Mouse (Mus musculus) lung, embryonic 16.5 days (tissue): ENCODE data around the gene Ttyh2. TPM values are rescaled to one million over a fixed set of nuclear protein-coding genes. Genes with fewer than 3 reads are reported as not detected.
"Not testable (repeated sequence)": the region's sequence is repeated elsewhere in the genome, so short reads cannot be mapped to it uniquely, and the experiment has no call there.

Source experiments
- ATAC-seq: fragments of 200-750 bp; cut with Nextera tagmentation; 2 replicates; pipeline ENCODE4 v1.8.0; 2017; ENCODE audit warnings: low read depth, mild to moderate bottlenecking, moderate library complexity
- H3K27ac ChIP-seq: fragments of 300-500 bp; sonication (generic); 2 replicates; pipeline ENCODE4 v1.5.1; 2014; ENCODE audit warnings: mild to moderate bottlenecking, control low read depth, low read length
- H3K27me3 ChIP-seq: fragments of 300-500 bp; sonication (generic); 2 replicates; pipeline ENCODE4 v1.6.1; 2014; ENCODE audit warnings: low read depth, low read length, mixed read lengths; ENCODE audit not compliant: control insufficient read depth, insufficient read depth
- H3K36me3 ChIP-seq: fragments of 300-500 bp; sonication (generic); 2 replicates; pipeline ENCODE4 v1.6.1; 2014; ENCODE audit warnings: low read length; ENCODE audit not compliant: control insufficient read depth, insufficient read depth
- H3K4me1 ChIP-seq: fragments of 300-500 bp; sonication (generic); replicated peaks from 2 replicates; pipeline ENCODE4 v1.6.1; 2014; ENCODE audit warnings: low read length, mixed read lengths; ENCODE audit not compliant: control insufficient read depth, insufficient read depth
- H3K4me2 ChIP-seq: fragments of 300-500 bp; sonication (generic); 2 replicates; pipeline ENCODE4 v1.6.1; 2014; ENCODE audit warnings: low read depth, low read length, control low read depth
- H3K4me3 ChIP-seq: fragments of 300-500 bp; sonication (generic); 2 replicates; pipeline ENCODE4 v1.5.1; 2014; ENCODE audit warnings: mild to moderate bottlenecking, low read length, control low read depth
- H3K9ac ChIP-seq: fragments of 300-500 bp; sonication (generic); 2 replicates; pipeline ENCODE4 v1.6.1; 2014; ENCODE audit warnings: low read length, control low read depth
- H3K9me3 ChIP-seq: fragments of 300-500 bp; sonication (generic); 2 replicates; pipeline ENCODE4 v1.6.1; 2016; ENCODE audit warnings: low read length; ENCODE audit not compliant: control insufficient read depth
- WGBS: fragments of 180-500 bp; shearing (Covaris S2); extraction: QIAGEN DNeasy Blood & Tissue Kit; methylation state at CpG from one replicate; pipeline ENCODE4 v1.1.7; 2014; 5-methylcytosine and 5-hydroxymethylcytosine counted together
- polyA plus RNA-seq: library from polyadenylated mRNA; unstranded; fragments of >200 nt; fragmentation: Nextera tagmentation; extraction: Ambion mirVana; gene quantifications from 2 replicates; pipeline ENCODE4 v1.2.1, GENCODE M21; 2015

Ttyh2 gene
- polyA plus RNA-seq, 1 experiment from 2014 or later, result 13.7 TPM

DNA sequence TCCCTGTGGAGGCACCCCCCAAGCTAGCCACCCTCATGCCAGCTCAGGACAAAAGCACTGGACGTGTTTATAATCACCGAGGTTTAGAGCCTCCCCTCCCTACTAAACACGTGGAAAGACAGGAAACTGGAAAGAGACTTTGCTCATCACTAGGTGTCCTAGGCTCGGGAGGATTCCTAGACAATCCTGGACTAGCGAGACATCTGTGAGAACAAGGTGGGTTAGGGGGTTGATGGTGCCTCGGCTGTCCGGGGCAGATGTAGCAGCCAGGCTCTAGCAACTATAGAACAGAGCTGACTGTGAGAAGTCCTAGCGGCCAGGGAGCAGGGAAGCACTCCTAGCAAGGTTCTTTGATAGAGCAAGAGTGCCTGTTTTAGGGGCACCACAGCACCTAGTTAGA is 1.1 kb upstream of the Ttyh2 start:
- Histone ChIP-seq H3K9ac (no peak overlapping the region), H3K36me3 (peaks cover 29% of the 10 kb centered on the region), H3K4me3 (no peak overlapping the region), H3K4me2 (no peak overlapping the region), H3K27me3 (no peaks in the 10 kb centered on the region; the same call in 1 of the 2 replicates), H3K9me3 (no peaks in the 10 kb centered on the region), H3K4me1 (peaks cover 23% of the 10 kb centered on the region), H3K27ac (no peak overlapping the region)
- ATAC-seq, result no peak
- WGBS, result 44% methylated on average over 8 of the region's 8 CpGs

DNA sequence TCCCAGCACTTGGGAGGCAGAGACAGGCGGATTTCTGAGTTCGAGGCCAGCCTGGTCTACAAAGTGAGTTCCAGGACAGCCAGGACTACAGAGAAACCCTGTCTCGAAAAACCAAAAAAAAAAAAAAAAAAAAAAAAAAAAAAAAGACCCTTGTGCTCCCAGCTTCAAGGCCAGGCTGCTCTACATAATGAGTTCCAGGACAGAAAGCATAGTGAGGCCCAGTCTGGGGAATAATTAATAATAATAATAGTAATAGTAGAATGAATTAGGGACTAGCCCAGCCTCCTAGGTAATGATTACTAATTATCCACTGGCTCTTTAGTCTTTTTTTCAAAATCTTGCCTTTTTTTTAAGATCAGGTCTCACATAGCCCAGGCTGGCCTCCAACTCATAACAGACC is 435 bp upstream of the Ttyh2 start:
- Histone ChIP-seq H3K4me3 (peak overlapping the region; percentile 71), H3K4me1 (peaks cover 25% of the 10 kb centered on the region), H3K36me3 (peaks cover 29% of the 10 kb centered on the region), H3K4me2 (peak overlapping the region; percentile 98)
- not testable (repeated sequence) for ATAC-seq, H3K9me3 ChIP-seq, H3K9ac ChIP-seq, H3K27ac ChIP-seq, H3K27me3 ChIP-seq
- WGBS, result 92% methylated on average over 2 of the region's 3 CpGs

DNA sequence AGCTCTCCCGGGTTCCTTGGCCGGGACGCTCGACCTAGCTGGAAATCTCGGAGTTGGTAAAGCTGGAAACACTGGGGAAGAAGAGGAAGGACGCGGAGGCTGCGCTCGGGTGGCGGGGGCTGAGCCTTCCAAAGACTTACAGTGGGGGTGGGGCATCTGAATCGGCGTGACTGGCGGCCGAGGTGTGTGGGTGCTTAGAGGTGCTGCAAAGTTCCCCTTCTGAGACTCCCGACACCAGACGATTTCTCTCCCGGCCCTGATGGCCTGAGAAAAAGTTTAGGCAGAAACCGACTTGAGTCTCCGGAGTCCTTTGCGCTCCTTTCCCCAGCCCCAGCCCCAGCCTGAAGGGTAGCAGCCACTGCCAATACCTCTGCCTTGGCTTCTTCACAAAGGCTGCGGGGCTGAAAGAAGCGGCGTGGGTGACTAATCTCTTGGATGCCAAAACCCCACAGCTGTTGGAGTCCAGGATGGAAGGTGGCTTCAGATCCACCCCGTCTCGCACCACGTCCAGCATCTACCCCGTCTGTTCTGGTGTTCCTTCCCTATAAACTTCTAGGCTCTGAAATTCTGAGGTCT is 683 bp downstream of the Ttyh2 start:
- peaks cover 21% of the 10 kb centered on the region for H3K4me1 ChIP-seq
- 5% methylated on average over 27 of the region's 27 CpGs for WGBS
- no peaks in the 10 kb centered on the region; the same call in 1 of the 2 replicates for H3K27me3 ChIP-seq
- H3K36me3 ChIP-seq, result peaks cover 23% of the 10 kb centered on the region
- no peaks in the 10 kb centered on the region for H3K9me3 ChIP-seq
- peak overlapping the region; percentile 71 for H3K4me3 ChIP-seq
- peak overlapping the region; percentile 79 for H3K9ac ChIP-seq
- ATAC-seq, result peak; percentile 17; the same call in 1 of the 2 replicates
- H3K4me2 ChIP-seq, result peak overlapping the region; percentile 98
- H3K27ac ChIP-seq, result peak overlapping the region; percentile 46

DNA sequence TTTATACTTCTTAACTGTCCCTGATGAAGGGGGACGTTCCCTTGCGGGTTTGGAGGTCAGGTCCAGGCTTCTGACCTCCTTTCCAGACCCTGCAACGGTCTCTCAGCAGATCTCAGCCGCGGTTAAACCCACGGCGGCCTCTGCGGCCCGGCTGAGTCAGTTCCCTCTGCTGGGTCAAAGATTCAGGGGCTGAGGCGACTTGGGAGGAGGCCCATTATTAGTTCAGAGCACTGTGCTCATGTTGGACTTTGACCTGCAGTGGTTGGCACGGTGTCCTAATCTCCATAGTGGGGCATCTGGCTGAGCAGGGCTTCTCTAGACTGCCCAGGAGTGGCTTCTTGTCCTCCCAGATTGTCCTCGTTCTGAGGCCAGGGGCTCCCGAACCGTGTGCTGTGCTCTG is 1.2 kb downstream of the Ttyh2 start:
- Histone ChIP-seq H3K9ac (peak overlapping the region; percentile 79), H3K4me2 (peak overlapping the region; percentile 98), H3K36me3 (peaks cover 18% of the 10 kb centered on the region), H3K4me3 (peak overlapping the region; percentile 71), H3K4me1 (peaks cover 21% of the 10 kb centered on the region), H3K27ac (no peak overlapping the region), H3K27me3 (no peaks in the 10 kb centered on the region; the same call in 1 of the 2 replicates), H3K9me3 (no peaks in the 10 kb centered on the region)
- WGBS, result 11% methylated on average over 14 of the region's 14 CpGs
- ATAC-seq, result no peak

DNA sequence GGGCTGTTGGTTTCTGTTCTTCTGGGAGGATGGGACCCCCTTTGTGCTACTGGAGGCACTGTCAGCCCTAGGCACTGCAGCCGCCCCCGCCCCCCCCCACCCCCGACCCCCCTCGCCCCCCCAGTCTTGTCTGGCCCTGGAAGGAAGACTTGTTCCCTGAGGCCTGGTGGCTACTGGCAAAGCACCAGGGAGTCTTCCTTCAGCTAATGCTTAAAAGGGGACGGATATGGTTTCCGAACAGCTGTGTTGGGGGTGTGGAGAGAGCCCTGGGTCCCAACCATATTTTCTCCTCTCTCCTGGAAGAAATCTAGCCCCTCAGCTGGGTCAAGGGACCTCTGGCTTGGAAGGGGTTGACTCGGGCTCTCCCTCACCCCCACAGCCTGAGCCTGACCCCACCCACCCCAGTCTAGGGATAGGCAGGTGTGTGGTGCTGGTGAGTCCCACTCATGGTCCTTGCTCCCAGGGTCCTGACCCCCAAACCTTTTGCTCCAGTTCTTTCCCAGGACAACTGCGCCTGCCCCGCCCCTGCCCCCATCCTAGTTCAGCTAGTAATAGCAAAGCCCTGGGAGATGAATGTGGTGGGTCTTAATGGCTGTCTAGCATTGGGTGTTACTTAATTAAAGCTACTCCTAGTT is 1.8 kb downstream of the Ttyh2 start:
- Histone ChIP-seq H3K9me3 (no peaks in the 10 kb centered on the region), H3K4me1 (peaks cover 21% of the 10 kb centered on the region), H3K4me3 (peak overlapping the region; percentile 71), H3K27me3 (no peaks in the 10 kb centered on the region; the same call in 1 of the 2 replicates), H3K27ac (no peak overlapping the region), H3K36me3 (peaks cover 13% of the 10 kb centered on the region), H3K9ac (no peak overlapping the region), H3K4me2 (peak overlapping the region; percentile 98)
- no peak for ATAC-seq
- WGBS, result 46% methylated on average over 7 of the region's 9 CpGs

DNA sequence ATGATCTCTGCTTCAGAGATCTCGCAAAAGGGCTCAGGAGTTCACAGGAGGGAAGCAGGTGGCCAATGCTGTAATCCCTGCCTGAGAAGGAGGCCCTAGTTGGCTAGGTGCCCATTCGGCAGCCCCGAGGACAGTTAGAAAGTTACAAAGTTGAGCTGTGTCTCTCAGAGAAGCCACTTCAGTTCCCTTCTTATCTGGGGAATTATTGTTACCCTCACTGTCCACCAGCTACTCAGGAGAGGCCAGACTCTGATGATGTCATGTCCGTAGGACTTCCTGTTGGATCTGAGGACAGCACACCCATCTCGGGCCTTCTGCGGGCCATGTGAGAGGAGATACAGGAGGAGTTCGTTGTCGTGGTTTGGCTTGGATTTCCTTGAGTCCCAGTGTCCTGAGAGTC is 4.4 kb downstream of the Ttyh2 start:
- Histone ChIP-seq H3K9me3 (no peaks in the 10 kb centered on the region), H3K27ac (no peak overlapping the region), H3K36me3 (no peaks in the 10 kb centered on the region), H3K9ac (0 out of 2 replicates have a peak overlapping the region, but pooled peaks have one; percentile 4), H3K27me3 (no peaks in the 10 kb centered on the region; the same call in 1 of the 2 replicates), H3K4me1 (peaks cover 26% of the 10 kb centered on the region), H3K4me2 (no peak overlapping the region), H3K4me3 (no peak overlapping the region)
- 34% methylated on average over 8 of the region's 8 CpGs for WGBS
- ATAC-seq, result no peak

DNA sequence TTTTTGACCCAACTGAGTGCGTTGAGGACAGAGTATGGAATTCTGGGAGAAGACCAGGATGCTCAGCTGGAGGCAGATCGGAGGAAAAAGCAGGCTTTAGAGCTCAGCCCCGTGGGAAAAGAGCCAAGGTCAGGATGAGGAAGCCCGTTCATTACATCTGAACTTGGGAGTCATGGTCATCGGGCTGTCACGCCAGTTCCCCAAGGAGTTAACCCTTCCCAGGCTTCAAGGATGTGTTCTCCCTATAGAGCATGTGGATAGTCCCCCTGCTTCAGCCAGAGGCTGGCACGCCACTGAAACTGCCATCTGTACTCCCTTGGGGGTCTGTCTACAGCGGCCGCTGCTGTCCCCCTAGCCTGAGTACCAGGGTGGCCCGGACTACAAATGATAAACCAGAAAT is 5.1 kb downstream of the Ttyh2 start:
- H3K27ac ChIP-seq, result 0 out of 2 replicates have a peak overlapping the region, but pooled peaks have one; percentile 22
- no peaks in the 10 kb centered on the region for H3K9me3 ChIP-seq
- H3K4me1 ChIP-seq, result peaks cover 23% of the 10 kb centered on the region
- H3K4me3 ChIP-seq, result no peak overlapping the region
- H3K4me2 ChIP-seq, result no peak overlapping the region
- H3K27me3 ChIP-seq, result no peaks in the 10 kb centered on the region; the same call in 1 of the 2 replicates
- ATAC-seq, result no peak
- H3K9ac ChIP-seq, result no peak overlapping the region
- 40% methylated on average over 10 of the region's 10 CpGs for WGBS
- H3K36me3 ChIP-seq, result no peaks in the 10 kb centered on the region

DNA sequence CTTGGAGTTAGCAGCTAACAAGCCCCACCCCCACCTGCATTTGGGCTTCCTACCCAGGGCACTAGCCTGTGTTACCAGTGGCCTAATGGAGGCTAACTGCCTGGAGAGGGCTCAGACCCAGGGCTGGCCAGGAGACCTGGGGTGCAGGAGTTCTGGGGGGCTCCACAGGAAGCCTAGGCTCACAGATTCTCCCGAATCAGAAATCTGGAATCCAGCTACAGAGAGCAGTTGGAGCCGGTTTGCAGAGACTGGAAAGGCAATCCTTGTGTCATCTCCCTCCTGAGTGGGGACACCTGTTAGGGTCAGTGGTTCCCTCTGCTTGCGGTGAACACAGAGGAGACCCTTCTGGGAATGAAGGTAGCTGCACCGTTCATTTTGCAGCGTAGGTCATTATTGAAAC is 5.8 kb downstream of the Ttyh2 start:
- ATAC-seq, result no peak
- H3K4me3 ChIP-seq, result no peak overlapping the region
- H3K36me3 ChIP-seq, result no peaks in the 10 kb centered on the region
- H3K4me1 ChIP-seq, result peaks cover 17% of the 10 kb centered on the region
- H3K4me2 ChIP-seq, result no peak overlapping the region
- H3K9me3 ChIP-seq, result no peaks in the 10 kb centered on the region
- no peak overlapping the region for H3K27ac ChIP-seq
- WGBS, result 53% methylated on average over 5 of the region's 5 CpGs
- H3K9ac ChIP-seq, result no peak overlapping the region
- H3K27me3 ChIP-seq, result no peaks in the 10 kb centered on the region; the same call in 1 of the 2 replicates

DNA sequence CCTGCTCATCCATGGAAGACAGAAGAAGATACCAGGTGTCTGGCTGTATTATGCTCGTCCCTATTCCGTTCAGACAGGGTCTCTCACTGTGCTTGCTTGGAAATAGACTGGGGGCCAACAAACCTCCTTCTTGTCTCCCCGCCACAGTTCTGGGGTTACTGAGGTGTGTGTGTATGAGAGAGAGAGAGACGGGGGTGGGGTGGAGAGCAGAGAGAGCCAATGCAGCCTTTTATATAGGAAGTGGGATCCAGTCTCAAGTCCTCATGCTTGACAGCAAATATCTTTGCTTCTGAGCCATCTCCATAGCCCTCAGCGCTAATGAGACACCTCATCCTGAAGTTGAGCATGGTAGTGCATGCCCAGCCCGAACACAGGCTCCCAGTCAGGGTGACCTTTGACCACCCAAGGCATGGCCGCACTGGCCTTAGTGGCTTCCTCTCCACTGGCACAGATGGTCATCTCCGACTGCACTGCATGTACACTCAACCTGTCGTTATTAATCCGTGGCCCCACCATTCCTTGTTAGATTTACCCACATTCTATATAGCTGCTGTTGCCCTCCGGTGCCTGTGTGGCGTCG is 7.2 kb downstream of the Ttyh2 start:
- Histone ChIP-seq H3K4me3 (no peak overlapping the region), H3K4me1 (peaks cover 13% of the 10 kb centered on the region)

More for the DNA sequence above, 7.2 kb downstream of the Ttyh2 start:
- H3K36me3 ChIP-seq, result no peaks in the 10 kb centered on the region
- H3K9me3 ChIP-seq, result no peaks in the 10 kb centered on the region
- no peak for ATAC-seq
- no peak overlapping the region for H3K4me2 ChIP-seq
- H3K27ac ChIP-seq, result no peak overlapping the region
- no peaks in the 10 kb centered on the region for H3K27me3 ChIP-seq
- 94% methylated on average over 13 of the region's 13 CpGs for WGBS
- no peak overlapping the region for H3K9ac ChIP-seq
